Mouse (Mus musculus) kidney, postnatal 25 days (tissue): ENCODE data around the gene Hist2h2bb.
"Not testable (repeated sequence)": the region's sequence is repeated elsewhere in the genome, so short reads cannot be mapped to it uniquely, and the experiment has no call there.

ENCODE experiments used
- DNase-seq, 2 experiments: peaks; one replicate each; pipeline ENCODE4 v3.0.0; 2021; ENCODE audit warnings: mixed read lengths in 2 of 2

The Hist2h2bb gene

GRCm38 (mm10) chr3:96263558-96264403, 5.8 kb upstream of the Hist2h2bb start:
- DNase-seq: peak; percentile 41 to 67

- no peak for DNase-seq
Measured at GRCm38 (mm10) chr3:96264404-96264949, 5.1 kb upstream of the Hist2h2bb start.

GRCm38 (mm10) chr3:96266132-96266710, 3.3 kb upstream of the Hist2h2bb start:
- DNase-seq: no peak

GRCm38 (mm10) chr3:96267541-96267940, 2.0 kb upstream of the Hist2h2bb start:
- no peak for DNase-seq

- DNase-seq: peak; percentile 78 to 89
Measured at GRCm38 (mm10) chr3:96268051-96268775, 1.3 kb upstream of the Hist2h2bb start, which contains the start of gene Hist2h3b. TSS of gene Hist2h3b (plus strand) at chr3:96268654.

GRCm38 (mm10) chr3:96268776-96269378, 675 bp upstream of the Hist2h2bb start:
- DNase-seq: not testable (repeated sequence)

- DNase-seq: no peak
Measured at GRCm38 (mm10) chr3:96273591-96274465, 4.3 kb downstream of the Hist2h2bb start.

GRCm38 (mm10) chr3:96277428-96277799, 7.9 kb downstream of the Hist2h2bb start:
- DNase-seq: no peak

- DNase-seq: peak; percentile 84 to 90
Measured at GRCm38 (mm10) chr3:96277800-96278624, 8.5 kb downstream of the Hist2h2bb start.

- DNase-seq: no peak
Measured at GRCm38 (mm10) chr3:96280660-96281059, 11.1 kb downstream of the Hist2h2bb start.

GRCm38 (mm10) chr3:96284457-96284856, 14.9 kb downstream of the Hist2h2bb start:
- DNase-seq: peak in 1 of 2 experiments; percentile 46

- DNase-seq: not testable (repeated sequence)
Measured at GRCm38 (mm10) chr3:96287334-96287733, 17.8 kb downstream of the Hist2h2bb start.

GRCm38 (mm10) chr3:96289201-96289600, 19.6 kb downstream of the Hist2h2bb start:
- DNase-seq: no peak

GRCm38 (mm10) chr3:96290727-96291126, 21.2 kb downstream of the Hist2h2bb start:
- DNase-seq: not testable (repeated sequence)

- DNase-seq: no peak
Measured at GRCm38 (mm10) chr3:96292641-96293040, 23.1 kb downstream of the Hist2h2bb start.

GRCm38 (mm10) chr3:96293368-96293767, 23.8 kb downstream of the Hist2h2bb start:
- no peak for DNase-seq

- DNase-seq: no peak
Measured at GRCm38 (mm10) chr3:96293787-96294186, 24.2 kb downstream of the Hist2h2bb start, which contains the start of gene Fcgr1. TSS of gene Fcgr1 (minus strand) at chr3:96293969.

- no peak for DNase-seq
Measured at GRCm38 (mm10) chr3:96298360-96298759, 28.8 kb downstream of the Hist2h2bb start.

GRCm38 (mm10) chr3:96299562-96299961, 30.0 kb downstream of the Hist2h2bb start:
- no peak for DNase-seq

GRCm38 (mm10) chr3:96300706-96301529, 31.4 kb downstream of the Hist2h2bb start:
- DNase-seq: peak in 1 of 2 experiments; percentile 43
